Mouse (Mus musculus) adrenal gland, postnatal 10 days (tissue): ENCODE measurements around the gene Nadk. TPM values are rescaled to one million over a fixed set of nuclear protein-coding genes. Genes with fewer than 3 reads are reported as not detected.
A peak's percentile ranks its signal among the peaks of the same experiment; 100 is the strongest.
"Not testable (repeated sequence)": the region's sequence is repeated elsewhere in the genome, so short reads cannot be mapped to it uniquely, and the experiment has no call there.

Experiments
- DNase-seq: peaks from one replicate; pipeline ENCODE4 v3.0.0; 2021; ENCODE audit warnings: mixed read lengths
- total RNA-seq, 2 experiments: library from RNA; stranded (reverse); gene quantifications; 2 replicates each; pipeline ENCODE4 v1.2.3; 2021

Nadk gene
- total RNA-seq, 2 experiments from 2014 or later: 181 to 185 TPM

DNA sequence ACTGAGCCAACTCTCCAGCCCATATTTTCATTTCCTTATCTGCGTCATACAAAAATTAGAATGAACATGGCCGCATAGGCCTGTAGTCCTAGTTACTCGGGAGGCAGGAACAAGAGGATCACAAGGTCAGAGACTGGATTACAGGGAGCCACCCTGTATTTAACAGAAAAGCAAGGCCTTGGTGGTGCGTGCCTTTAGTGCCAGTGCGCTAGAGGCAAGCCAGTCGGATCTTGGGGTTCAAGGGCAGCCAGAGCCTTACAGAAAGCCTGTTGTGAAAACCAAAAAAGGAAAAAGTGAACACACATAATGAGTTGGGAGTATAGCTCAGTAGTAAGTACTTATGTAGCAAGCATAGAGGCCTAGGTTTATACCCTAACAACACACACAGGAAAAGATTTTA lies 7.6 kb downstream of the Nadk start:
- no peak for DNase-seq

DNA sequence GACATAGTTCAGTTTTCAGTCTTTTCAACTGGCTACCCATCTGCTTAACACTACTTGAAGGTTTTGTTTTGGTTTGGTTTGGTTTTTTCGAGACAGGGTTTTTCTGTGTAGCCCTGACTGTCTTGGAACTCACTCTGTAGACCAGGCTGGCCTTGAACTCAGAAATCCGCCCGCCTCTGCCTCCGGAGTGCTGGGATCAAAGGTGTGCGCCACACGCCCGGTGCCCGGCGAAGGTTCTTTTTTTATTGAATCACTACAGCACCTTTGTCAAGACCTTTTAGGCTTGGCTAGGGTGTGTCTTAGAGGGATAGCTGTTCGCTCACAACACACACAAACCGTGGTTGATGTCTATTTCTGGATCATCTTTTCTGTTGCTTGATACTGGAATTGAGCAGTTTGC lies 8.1 kb downstream of the Nadk start:
- DNase-seq: not testable (repeated sequence)

DNA sequence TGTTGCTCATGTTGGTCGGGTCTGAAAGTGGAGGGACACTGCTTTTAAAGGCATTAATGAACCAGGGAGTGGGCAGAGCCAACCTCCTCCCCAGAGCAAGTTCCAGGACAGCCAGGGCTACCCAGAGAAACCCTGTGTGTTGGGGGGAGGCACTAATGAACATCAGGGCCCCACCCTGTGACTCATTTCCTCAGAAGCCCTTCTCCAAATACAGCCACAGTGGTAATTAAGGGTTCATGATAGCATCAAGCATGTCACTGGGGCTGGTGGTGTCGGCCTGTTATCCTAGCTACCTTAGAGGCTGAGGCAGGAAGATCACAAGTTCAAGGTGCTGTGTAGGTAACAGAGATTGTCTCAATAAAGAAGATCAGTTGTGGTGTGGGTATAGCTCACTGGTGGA lies 9.3 kb downstream of the Nadk start:
- no peak for DNase-seq

DNA sequence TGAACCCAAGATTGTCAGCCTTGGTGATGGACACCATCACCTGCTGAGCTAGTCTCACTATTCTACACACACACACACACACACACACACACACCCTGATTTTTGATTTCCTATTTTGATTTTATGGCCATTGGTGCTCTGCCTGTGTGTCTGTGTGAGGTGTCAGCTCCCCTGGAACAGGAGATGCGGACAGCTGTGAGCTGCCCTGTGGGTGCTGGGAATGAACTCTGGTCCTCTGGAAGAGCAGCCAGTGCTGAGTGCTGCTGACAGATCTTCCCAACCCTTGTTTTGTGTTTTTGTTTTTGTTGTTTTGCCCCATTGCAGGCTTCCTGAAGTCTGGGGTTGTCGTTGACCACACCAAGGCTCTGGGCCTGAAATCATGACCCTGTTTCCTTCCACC lies 11.0 kb downstream of the Nadk start:
- DNase-seq: no peak

DNA sequence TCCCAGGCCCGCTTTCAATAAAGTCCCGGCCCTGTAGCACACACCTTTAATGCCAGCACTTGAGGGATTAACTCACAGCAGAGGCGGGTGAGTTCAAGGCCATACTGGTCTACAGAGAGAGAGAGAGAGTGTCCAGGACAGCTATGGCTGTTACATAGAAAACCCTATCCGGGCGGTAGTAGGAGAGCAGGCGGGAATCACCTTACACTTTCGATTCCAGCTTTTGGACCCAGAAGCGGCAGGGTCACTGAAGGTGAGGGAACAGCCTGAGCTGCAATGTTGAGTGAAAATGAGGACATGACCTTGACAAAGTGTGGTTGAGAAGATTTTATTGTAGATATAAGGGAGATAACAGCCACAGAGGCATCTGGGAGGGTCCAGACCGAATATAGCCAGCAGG lies 11.7 kb downstream of the Nadk start:
- no peak for DNase-seq

DNA sequence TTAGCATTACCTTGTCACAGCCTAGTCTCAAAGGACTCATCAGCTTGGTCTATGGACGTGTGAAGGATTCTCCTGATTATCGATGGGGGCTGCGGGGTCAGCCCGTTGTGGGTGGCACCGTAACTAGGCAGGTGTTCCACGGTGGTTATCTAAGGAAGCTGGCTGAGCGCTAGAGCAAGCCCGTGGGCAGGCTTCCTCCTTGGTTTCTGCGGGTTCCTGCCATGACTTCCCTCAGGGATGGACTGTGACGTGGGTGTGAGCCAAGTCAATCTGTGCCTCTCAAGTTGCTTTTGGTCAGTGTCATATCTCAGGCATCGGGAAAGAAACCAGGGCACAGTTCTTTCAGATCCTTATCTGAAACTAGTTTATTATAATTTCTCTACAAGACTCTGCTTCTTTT lies 12.8 kb downstream of the Nadk start:
- no peak for DNase-seq

DNA sequence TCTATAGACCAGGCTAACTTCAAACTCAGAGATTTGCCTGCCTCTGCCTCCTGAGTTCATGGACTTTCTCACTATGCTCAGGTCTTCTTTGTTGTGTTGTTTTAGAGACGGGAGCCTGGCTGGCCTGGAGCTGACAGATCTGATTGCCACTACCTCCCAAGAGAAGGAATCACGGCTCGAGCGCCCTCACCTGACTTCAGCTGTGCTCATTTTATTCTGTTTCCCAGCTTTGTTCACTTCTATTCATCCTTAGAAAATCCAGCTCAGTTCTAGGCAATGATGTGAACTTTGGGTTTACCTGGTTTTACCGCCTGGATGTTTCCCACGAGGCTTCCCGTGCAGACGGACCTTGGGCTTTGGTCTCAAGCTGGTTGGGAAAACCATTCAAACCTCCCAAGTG lies 13.3 kb downstream of the Nadk start:
- no peak for DNase-seq

DNA sequence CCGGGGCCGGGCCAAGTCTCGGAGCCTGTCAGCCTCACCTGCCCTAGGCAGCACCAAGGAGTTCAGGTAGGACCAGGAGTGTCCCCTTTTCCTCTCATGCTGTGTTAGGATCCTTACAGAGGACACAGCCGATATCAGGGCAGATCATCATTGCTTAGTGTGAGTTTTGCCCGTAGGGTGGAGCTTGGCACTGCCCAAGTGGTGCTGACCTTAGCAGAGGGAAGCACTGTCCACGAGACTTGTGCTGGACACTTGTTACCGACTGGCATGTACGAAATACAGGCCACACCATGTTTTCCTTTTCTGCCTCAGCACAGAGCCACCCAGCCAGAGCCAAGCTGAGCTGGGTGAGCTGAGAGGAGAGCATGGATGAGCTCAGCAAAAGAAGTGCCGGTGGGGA lies 15.0 kb downstream of the Nadk start:
- peak; percentile 76 for DNase-seq

DNA sequence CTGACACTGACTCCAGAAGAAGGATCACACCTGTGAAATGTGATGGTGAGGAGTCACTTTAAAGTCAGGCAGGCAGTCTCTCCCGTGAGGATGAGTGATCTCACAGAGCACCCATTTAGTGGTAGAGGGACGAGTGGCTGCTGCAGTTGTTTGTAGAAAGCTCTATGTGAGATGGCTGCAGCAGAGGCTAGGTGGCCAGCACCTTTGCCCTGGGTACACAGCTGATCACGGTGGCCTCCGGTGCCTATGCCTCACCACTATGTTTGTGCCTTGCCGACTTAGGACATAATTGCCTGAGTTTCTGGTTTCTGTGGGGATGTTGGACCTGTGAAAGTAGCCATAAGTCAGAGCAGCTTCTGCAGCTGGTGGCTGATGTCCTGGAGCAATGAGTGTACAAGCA lies 15.6 kb downstream of the Nadk start:
- no peak for DNase-seq

DNA sequence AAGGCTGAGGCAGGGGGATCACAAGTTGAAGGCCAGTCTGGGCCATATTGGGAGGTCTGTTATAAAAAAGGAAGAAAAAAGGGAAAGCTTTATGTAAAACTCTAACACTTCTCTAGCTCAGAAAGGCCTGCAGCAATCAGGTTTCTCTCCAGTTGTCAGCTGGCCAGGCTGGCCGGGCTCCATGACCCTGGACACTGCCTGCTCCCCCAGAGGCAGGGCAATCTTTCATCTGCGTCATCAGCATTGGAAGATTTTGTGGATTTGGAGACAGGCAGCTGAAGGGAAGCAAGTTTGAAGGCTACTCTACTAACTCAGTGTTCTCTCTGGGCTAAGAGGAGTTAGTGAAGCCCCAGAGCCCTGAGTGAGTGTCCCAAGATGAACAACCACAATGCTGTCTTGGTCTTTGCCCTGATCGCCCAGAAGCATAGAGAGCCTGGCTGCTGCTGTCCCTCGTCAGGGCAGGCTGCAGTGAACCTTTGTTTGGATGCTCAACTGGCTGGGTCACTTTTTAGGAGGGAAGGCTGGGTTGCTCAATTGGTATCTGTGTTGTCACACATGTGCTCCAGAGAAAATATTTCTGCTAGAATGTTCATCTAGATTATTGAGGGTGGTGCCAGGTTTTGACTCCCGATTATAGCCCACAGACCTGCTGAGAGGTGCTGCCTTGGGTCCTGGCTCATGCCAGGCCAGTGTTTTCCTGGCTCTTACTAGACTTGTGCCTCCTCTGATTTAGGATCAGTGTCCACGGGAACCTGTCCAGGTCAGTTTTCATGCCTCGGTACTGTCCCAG lies 16.4 kb downstream of the Nadk start:
- peak; percentile 94 for DNase-seq

DNA sequence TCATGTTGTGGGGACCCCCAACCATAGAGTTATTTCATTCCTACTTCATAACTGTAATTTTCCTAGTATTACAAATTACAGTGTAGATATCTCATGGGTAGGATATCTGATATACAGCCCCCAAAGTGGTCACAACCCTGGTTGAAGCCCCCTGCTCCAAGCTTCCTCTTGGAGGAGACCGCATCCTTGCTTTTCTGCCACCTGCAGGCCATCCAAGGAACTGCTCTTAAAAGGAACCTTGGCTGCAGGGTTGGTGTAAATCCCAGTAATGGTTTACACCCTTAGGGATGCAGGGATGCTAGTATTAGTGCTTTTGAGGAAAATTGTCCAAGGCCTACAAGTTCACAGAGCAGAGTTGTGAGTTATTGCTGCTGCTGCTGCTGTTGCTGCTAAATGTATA lies 18.2 kb downstream of the Nadk start:
- DNase-seq: peak; percentile 79

DNA sequence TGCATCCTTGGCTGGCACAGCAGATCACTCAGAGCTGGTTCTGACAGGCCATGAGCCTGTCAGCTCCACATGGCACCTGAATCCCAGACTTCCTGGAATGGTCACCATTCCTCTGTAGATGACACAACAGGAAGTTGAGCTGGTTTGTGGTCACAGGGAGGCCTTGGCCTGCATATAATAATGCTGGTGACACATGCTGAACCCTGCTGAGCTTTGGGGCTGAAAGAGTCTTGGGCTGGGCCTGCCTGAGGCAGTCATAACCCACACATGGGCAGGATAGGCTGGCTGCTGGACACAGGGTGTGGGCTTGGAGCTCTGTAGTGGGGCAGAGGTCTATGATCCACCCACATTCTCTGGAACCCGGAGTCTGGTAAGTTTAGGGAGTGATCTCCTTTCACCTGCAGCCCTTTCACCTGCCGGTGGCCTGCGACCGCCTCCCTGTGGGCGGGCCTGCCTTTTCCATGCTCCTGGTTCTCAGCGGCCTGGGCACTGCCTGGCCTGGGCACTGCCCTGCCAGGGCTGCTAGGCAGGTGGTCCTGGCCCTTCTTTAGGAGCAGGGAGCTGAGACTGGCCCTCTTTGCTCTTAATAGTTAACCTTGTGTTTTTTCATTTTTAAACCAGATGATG lies 20.2 kb downstream of the Nadk start:
- peak; percentile 55 for DNase-seq

DNA sequence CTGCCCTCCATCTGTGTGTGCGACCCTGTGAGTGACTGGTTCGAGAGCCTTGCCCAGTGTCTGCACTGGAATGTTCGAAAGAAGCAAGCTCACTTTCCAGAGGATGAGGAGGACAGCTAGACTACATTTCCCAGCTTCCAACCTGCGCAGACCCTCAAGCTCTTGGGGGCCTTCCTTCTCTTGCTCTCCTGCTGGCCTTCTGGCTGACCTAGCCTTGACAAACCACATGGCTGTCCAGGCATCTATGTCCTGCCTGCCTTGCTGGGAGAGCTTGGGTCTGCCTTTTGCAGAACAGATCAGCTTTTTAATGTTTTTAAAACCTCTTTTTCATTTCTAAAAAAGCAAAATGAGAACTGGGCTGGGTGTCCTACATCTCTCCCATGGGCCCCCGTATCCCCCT lies 27.2 kb downstream of the Nadk start:
- no peak for DNase-seq

DNA sequence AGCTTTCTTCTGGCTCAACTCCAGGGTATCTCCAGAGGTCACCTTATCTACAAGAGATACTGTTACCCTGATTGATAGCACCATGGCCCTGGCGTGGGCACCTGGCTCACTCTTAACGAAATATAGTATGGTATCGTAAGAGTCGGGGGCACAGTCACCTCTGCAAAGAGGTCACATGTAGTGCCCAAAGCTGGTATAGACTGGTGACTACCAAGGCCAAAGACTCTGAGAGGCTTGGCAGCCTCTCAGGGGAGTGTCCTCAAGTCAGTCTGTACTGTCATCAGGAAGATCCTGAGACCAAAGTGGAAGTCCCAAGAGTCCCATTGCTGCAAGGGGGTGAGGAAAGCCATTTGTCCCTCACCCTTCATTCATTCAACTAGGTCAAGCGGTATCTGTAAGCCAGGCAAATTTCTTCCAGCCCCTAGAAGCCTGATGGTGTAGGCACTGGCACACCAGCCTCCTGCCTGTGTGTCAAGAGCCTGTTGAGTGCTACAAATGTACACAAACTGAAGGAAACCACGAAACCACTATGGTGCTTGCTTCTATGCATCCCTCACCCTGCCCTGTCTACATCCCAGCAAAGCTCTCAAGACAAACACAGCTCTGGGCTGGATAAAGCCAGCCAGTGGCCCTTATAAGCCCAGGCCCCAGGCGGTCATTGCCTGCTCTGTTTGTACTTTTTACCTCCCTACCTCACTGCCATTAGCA lies 29.0 kb downstream of the Nadk start:
- no peak for DNase-seq

DNA sequence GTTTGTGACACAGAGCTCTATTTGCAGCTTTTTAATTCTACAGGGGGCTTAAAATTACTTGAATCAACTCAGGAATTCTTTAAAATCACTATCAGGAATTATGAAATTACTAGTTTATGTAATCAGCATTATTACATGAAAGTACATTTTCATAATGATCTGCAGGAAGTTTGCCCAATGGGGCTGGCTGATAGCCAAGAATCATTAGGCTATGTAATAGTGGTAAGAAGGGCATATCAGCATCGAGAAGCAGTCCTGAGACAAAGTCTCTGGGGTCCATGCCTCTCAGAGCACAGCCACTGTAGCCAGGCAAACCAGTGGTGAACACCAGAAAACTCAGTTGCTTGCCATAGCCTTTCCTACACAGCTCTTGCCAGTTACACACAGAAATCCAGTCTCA lies 31.6 kb downstream of the Nadk start:
- DNase-seq: peak; percentile 56

DNA sequence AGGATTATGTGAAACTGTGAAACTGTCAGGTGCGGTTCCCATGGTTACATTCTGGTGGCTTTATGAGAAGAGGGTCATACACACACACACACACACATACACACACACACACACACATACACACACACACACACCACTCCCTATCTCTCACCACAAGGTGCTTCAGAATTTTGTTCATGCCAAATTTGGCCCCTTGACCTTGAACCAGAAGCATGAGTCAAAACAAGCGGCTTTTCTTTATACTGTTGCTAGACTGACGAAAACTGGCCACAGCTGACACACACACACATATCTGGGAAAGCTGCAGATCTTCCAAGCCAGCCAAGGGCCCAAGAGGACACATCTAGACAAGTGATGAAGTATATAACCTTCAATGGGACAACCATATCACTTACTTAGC lies 33.6 kb downstream of the Nadk start:
- DNase-seq: peak; percentile 51

DNA sequence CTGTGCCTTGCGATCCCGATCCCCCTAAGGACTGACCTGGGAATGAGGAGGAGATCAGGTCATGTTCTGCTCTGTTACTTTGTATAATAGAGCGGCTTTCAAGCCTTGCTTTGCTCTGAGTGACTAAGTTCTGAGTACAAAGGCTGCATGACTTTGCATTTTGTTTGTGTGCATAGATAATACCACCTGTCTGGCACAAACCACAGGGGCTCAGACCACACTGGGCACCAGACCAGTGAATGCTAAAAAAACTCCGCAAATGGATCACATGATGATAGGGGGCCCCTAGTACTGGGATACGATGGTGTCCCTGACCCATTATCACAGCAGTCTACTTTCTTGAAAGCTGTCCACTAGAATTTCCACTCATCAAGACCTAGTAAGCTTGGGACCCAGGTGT lies 34.4 kb downstream of the Nadk start:
- DNase-seq: no peak

DNA sequence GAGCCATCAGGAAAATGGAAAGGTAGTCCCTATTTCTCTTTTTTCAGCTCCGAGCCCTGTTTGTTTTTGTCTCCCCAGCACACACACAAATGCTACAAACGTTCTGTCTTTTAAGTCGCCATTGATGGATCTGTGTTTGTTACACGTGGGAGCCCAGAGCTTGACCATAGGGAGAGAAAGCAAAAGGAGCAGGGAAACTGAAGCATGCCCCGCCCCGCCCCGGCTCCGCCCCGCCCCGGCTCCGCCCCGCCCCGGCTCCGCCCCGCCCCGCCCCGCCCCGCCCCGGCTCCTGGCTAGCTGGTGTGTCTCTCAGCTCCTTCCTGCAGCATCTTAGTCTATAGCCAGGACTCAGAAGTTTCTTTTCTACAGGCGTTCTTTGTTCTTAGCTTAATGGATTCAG lies 36.4 kb downstream of the Nadk start:
- no peak for DNase-seq

DNA sequence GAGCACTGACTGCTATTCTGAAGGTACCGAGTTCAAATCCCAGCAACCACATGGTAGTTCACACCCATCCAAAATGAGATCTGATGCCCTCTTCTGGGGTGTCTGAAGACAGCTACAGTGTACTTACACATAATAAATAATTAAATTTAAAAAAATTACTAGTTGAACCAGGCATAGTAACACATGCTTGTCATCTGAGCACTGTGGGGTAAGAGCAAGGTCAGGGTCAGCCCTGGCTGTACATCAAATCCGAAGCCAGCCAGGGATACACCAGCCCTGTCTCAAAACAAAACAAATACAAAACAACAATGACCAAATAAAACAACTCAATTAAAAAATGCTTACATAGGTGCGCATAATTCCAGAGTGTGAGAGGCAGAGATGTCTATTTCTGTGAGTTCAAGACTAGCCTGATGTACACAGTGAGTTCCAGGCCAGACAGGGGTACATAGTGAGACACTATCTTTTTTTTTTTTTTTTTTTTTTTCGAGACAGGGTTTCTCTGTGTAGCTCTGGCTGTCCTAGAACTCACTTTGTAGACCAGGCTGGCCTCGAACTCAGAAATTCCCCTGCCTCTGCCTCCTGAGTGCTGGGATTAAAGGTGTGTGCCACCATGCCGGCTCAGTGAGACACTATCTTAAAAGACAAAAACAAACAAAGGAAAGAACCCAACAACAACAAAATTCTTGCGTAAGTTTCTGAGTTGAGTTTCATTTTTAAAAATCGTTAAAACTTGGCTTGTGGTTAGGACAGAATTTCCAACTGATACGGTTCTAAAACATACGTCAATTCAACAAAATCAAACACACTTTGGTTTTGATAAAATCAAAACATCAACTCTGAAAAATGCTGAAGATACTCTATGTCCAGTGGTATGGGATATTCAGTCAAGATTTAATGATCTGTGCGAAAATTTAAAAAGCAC lies 38.0 kb downstream of the Nadk start:
- DNase-seq: peak; percentile 55

DNA sequence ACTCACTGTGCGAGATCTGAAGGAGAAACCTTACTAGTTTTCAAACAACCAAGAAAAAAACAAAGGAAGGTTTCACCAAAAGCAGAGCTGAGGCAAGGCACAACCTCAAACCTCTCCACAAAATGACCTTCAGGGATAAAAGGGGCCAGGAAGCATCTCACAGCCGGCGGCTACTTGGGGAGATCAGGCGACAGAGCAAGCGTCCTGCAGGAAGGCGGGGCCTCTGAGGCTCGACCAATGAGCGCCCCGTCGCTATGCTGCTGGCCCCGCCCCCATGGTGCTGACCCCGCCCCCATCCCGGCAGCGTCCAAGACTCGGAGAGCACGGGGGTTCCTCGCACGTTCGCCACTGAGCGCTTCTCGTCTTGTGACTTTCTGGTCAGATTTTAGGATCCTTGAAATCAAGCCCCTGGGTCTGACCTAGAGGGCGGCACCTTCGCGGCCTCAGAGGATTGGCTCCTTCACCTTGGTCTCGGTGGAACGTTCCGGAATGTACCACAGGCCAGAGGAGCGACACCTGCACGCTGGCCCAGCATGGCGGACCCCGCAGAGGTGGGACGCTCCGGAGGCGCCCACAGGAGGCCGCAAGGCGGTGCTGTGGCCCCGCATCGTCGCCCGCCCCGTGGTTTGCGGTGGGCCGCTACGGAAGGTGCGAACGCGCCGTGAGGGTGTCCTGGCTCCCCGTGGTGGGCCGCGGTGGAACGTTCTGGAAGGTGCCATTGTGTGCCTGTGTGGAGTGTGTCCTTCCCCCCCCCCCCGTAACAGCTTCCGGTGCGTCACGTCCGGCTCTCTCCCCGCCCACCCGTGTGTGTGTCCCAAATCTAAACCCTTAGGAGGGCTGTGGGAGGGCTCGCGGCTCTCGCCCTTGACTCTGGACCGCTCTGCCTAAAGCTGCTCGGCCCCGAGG lies 39.2 kb downstream of the Nadk start, which contains the start of gene Slc35e2:
TSS of gene Slc35e2 (plus strand) at position 326 of the 906 bp plus-strand sequence.
- peak; percentile 98 for DNase-seq

DNA sequence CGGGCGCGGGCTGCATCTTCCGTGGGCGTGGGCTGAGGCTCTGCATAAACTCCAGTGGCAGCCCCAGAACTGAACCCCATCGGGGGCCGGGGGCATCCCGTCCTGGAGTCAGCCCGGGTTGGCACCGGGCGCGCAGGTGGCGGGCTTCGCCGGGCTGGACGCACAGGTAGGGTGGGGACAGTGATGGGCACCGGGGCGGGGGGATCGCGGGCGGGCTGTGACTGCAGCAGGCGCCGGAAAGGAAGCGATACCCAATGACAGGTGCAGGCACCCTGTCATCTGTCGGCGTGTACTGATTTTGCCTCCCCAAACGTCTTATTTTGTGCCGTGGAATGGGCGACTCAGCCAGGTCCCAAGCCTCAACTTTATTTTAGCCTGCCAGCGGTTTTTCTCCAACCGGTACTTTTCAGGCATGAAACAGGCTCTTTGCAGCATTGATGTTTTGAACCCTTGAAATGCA lies 39.8 kb downstream of the Nadk start:
- DNase-seq: no peak
